Mouse (Mus musculus): Measurements from ENCODE around the gene Diras2. TPM values are rescaled to one million over a fixed set of nuclear protein-coding genes. Genes with fewer than 3 reads are reported as not detected.

Diras2 gene
- polyA plus RNA-seq, 1 experiment from 2014 or later = 0.43 TPM

DNA sequence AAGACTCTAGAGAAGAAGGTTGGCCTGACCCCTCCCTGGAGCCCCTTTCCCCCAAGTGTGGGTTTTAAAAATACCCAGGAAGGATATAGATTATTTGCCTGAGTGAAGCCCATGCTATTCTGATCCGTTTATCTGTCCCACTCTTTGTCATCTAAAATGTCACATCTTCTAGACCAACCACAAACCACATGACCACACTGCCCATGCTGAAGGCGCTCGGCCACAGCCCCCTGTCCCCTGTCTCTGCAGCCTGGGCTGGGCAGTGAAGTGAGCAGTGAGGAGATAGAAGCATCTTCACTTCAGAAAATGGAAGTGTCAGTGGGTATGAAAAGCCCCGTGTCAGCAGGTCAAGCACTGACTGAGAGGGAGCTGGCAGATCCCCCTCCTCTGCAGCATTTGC, 11.6 kb upstream of the Diras2 start:
- H3K9me3 ChIP-seq (ENCODE audit: control insufficient read depth, low read depth, low read length) = no peaks in the 10 kb centered on the region
- no peak overlapping the region for H3K27ac ChIP-seq (ENCODE audit: low read length)
- no peaks in the 10 kb centered on the region for H3K4me1 ChIP-seq (ENCODE audit: control insufficient read depth, insufficient read depth, low read length)
- 69% methylated on average over 4 of the region's 4 CpGs for WGBS
- no peak overlapping the region for H3K4me2 ChIP-seq (replicated peaks; ENCODE audit: low read depth, low read length)
- H3K36me3 ChIP-seq (ENCODE audit: control insufficient read depth, insufficient read depth, low read length) = no peaks in the 10 kb centered on the region
- no peaks in the 10 kb centered on the region for H3K27me3 ChIP-seq (ENCODE audit: control insufficient read depth, insufficient read depth, low read length)
- H3K9ac ChIP-seq (replicated peaks; ENCODE audit: low read depth, low read length) = no peak overlapping the region
- no peak overlapping the region for H3K4me3 ChIP-seq (ENCODE audit: low read depth, low read length)
- ATAC-seq (ENCODE audit: insufficient number of reproducible peaks, insufficient read depth, low FRiP score, low read depth) = no peak

DNA sequence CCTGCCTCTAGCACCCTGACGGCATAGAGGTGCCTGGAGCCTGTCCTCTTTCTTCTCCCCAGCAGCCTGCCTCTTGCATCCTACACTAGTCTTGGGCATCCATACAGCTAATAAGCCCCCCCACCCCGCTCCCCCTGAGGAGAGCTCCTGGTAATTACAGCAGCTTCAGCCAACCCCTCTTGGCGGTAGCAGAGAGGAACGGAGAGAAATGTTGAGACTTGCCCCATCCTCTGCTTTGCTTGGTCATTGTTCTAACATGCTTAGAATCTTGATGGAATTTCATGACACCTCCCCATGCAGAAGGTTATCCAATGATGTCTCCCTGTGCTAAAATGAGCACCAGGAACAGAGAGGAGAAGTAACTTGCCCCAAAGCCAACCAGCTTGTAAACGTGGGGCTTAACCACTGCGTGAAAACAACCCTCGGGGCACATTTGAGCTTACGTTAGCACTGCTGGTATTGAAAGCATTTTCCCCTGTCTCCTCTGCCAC, 11.0 kb upstream of the Diras2 start:
- 60% methylated on average over 8 of the region's 8 CpGs for WGBS
- no peak overlapping the region for H3K4me2 ChIP-seq (replicated peaks; ENCODE audit: low read depth, low read length)
- H3K27ac ChIP-seq (ENCODE audit: low read length) = no peak overlapping the region
- no peaks in the 10 kb centered on the region for H3K9me3 ChIP-seq (ENCODE audit: control insufficient read depth, low read depth, low read length)
- H3K4me3 ChIP-seq (ENCODE audit: low read depth, low read length) = no peak overlapping the region
- no peaks in the 10 kb centered on the region for H3K27me3 ChIP-seq (ENCODE audit: control insufficient read depth, insufficient read depth, low read length)
- no peak for ATAC-seq (ENCODE audit: insufficient number of reproducible peaks, insufficient read depth, low FRiP score, low read depth)
- H3K4me1 ChIP-seq (ENCODE audit: control insufficient read depth, insufficient read depth, low read length) = no peaks in the 10 kb centered on the region
- H3K36me3 ChIP-seq (ENCODE audit: control insufficient read depth, insufficient read depth, low read length) = no peaks in the 10 kb centered on the region
- H3K9ac ChIP-seq (replicated peaks; ENCODE audit: low read depth, low read length) = no peak overlapping the region

DNA sequence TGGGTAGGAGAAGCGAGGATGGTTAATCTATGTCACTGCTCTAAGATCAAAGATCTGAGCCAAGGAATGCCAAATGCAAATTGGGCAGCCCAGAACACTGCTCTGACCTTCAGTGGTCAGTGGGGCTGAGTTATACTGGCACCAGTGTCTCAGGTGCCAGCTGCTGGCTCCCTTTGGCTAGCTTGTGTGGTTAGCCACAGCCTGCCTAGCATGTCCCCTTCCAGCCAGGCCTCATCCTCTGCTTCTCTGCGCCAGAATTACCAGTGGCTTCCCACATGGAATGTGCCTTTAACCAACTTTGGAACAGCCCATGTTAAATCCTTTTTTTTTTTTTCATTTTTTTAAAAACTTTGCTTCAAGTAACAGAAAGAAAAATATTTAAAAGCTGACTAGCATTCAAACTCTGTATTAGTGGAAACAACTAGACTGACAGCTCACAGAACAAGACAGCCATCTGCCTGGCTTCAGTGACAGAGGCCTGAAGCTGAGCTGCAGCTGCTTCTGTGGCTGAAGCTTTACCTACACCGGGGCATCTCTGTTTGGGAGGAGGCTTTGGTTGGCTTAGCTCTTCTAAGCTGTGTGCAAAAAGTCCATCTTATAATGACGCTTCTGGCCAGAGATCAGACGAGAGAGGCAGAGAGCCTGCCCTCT, 10.4 kb upstream of the Diras2 start:
- 65% methylated on average over 5 of the region's 5 CpGs for WGBS
- H3K4me2 ChIP-seq (replicated peaks; ENCODE audit: low read depth, low read length) = no peak overlapping the region
- H3K27me3 ChIP-seq (ENCODE audit: control insufficient read depth, insufficient read depth, low read length) = no peaks in the 10 kb centered on the region
- no peaks in the 10 kb centered on the region for H3K9me3 ChIP-seq (ENCODE audit: control insufficient read depth, low read depth, low read length)
- ATAC-seq (ENCODE audit: insufficient number of reproducible peaks, insufficient read depth, low FRiP score, low read depth) = no peak
- no peak overlapping the region for H3K4me3 ChIP-seq (ENCODE audit: low read depth, low read length)
- H3K27ac ChIP-seq (ENCODE audit: low read length) = no peak overlapping the region
- no peak overlapping the region for H3K9ac ChIP-seq (replicated peaks; ENCODE audit: low read depth, low read length)
- H3K4me1 ChIP-seq (ENCODE audit: control insufficient read depth, insufficient read depth, low read length) = no peaks in the 10 kb centered on the region
- H3K36me3 ChIP-seq (ENCODE audit: control insufficient read depth, insufficient read depth, low read length) = no peaks in the 10 kb centered on the region

DNA sequence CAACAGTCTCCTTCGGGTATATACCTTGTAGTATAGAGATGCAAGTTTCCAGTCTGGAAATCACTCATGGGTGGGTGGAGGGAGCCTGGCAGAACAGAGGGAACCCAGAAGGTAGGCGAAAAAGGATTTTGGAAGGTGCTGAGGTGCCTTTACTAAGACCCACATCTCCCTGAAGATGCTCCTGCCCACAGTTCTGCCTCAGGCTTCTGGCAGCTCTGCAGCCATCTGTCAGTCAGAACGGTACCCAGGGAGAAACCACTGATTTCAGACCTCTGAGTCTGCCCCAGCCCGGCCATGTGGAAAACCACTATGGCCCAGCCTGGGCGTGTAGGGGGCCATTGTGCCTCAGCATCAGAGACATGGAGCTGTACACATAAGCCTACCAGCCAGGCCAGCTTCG, 8.4 kb upstream of the Diras2 start:
- H3K4me1 ChIP-seq (ENCODE audit: control insufficient read depth, insufficient read depth, low read length) = no peaks in the 10 kb centered on the region
- H3K36me3 ChIP-seq (ENCODE audit: control insufficient read depth, insufficient read depth, low read length) = no peaks in the 10 kb centered on the region
- H3K4me2 ChIP-seq (replicated peaks; ENCODE audit: low read depth, low read length) = no peak overlapping the region
- no peak for ATAC-seq (ENCODE audit: insufficient number of reproducible peaks, insufficient read depth, low FRiP score, low read depth)
- WGBS = 84% methylated on average over 6 of the region's 6 CpGs
- H3K9me3 ChIP-seq (ENCODE audit: control insufficient read depth, low read depth, low read length) = no peaks in the 10 kb centered on the region
- no peak overlapping the region for H3K4me3 ChIP-seq (ENCODE audit: low read depth, low read length)
- H3K27me3 ChIP-seq (ENCODE audit: control insufficient read depth, insufficient read depth, low read length) = no peaks in the 10 kb centered on the region
- no peak overlapping the region for H3K9ac ChIP-seq (replicated peaks; ENCODE audit: low read depth, low read length)
- H3K27ac ChIP-seq (ENCODE audit: low read length) = no peak overlapping the region

DNA sequence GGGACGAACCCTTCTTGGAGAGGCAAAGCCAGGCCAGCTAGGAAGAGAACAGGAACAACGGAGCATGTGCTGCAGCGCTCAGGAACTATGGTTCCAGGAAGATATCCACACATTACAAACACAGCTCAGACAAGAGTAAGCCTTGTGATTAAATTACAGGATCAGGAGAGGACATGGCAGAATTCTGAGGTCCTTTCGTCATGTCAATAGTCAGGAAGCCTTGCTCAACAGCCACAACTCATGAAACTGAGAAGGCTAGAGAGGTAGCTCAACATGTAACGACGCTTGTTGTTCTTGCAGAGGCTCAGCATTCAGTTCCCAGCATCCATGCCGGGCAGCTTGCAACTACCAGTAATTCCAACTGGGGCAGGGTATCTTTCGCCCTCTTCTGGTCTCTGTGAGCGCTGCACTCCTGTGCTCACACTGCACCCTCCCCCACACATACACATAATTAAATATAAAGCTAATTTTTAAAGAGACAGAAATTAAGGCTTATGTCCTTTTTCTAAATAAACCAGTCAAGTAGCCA, 7.6 kb upstream of the Diras2 start:
- H3K27ac ChIP-seq (ENCODE audit: low read length) = no peak overlapping the region
- WGBS = 90% methylated on average over 9 of the region's 9 CpGs
- H3K9me3 ChIP-seq (ENCODE audit: control insufficient read depth, low read depth, low read length) = no peaks in the 10 kb centered on the region
- H3K4me1 ChIP-seq (ENCODE audit: control insufficient read depth, insufficient read depth, low read length) = no peaks in the 10 kb centered on the region
- H3K4me2 ChIP-seq (replicated peaks; ENCODE audit: low read depth, low read length) = no peak overlapping the region
- H3K4me3 ChIP-seq (ENCODE audit: low read depth, low read length) = no peak overlapping the region
- no peaks in the 10 kb centered on the region for H3K36me3 ChIP-seq (ENCODE audit: control insufficient read depth, insufficient read depth, low read length)
- no peak overlapping the region for H3K9ac ChIP-seq (replicated peaks; ENCODE audit: low read depth, low read length)
- no peaks in the 10 kb centered on the region for H3K27me3 ChIP-seq (ENCODE audit: control insufficient read depth, insufficient read depth, low read length)
- no peak for ATAC-seq (ENCODE audit: insufficient number of reproducible peaks, insufficient read depth, low FRiP score, low read depth)

DNA sequence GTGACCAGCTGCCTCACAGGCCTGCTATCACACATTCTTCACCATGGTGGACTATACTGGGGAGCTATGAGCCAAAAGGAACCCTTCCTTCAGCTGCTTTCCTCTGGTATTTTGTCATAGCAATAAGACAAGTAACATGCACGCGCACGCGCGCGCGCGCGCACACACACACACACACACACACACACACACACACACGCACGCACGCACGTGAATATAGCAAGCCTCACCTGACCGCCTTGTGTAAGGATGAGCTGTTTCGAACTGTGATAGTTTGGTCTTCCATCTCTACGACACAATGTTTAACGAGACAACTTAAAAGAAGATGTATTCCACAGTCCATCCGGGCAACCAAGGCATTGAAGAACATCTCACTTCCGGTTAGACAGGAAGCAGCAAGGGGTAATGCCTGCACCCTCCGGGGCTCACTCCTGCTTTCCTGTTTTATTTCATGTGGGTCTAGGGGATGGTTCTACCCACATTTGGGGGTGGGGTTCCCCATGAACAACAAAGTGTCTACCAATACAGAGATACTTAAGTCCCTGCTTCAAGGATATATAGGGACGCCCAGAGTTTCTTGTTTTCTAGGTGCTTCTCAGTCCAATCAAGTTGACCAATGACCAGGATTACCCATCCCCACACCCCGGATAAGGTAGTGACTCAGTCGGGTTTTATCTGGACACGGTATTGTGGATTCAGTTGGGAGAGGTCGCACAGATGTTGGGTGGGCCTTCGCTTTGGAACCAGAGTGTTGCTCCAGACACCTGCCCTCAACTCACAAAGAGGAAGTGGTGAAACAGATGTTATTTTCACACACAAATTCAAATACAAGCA, 6.9 kb upstream of the Diras2 start:
- H3K9ac ChIP-seq (replicated peaks; ENCODE audit: low read depth, low read length) = no peak overlapping the region
- H3K36me3 ChIP-seq (ENCODE audit: control insufficient read depth, insufficient read depth, low read length) = no peaks in the 10 kb centered on the region
- H3K27me3 ChIP-seq (ENCODE audit: control insufficient read depth, insufficient read depth, low read length) = no peaks in the 10 kb centered on the region
- 94% methylated on average over 26 of the region's 26 CpGs for WGBS
- H3K27ac ChIP-seq (ENCODE audit: low read length) = no peak overlapping the region
- no peak overlapping the region for H3K4me2 ChIP-seq (replicated peaks; ENCODE audit: low read depth, low read length)
- H3K4me3 ChIP-seq (ENCODE audit: low read depth, low read length) = no peak overlapping the region
- ATAC-seq (ENCODE audit: insufficient number of reproducible peaks, insufficient read depth, low FRiP score, low read depth) = no peak
- H3K9me3 ChIP-seq (ENCODE audit: control insufficient read depth, low read depth, low read length) = no peaks in the 10 kb centered on the region
- H3K4me1 ChIP-seq (ENCODE audit: control insufficient read depth, insufficient read depth, low read length) = no peaks in the 10 kb centered on the region

DNA sequence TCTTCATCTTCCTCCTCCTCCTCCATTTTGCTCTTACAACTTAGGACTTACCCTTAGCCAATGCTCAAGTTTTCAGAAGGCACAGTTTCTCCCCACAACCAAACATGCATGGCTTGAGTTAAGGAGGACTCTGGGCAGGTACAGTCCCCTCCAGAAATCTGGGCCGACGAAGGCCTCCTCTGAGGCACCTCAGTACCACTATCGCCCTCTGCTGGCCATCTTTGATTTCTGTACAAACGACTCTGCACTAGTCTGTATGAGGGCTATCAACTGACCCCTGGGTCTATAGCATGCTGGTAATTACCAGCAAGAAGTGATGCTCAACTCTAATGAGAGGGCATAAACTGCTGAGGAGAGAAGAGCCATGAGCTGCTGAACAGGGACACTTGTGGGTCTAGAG, 4.5 kb upstream of the Diras2 start:
- Histone ChIP-seq H3K36me3 (ENCODE audit: control insufficient read depth, insufficient read depth, low read length) (no peaks in the 10 kb centered on the region), H3K4me3 (ENCODE audit: low read depth, low read length) (no peak overlapping the region), H3K27me3 (ENCODE audit: control insufficient read depth, insufficient read depth, low read length) (no peaks in the 10 kb centered on the region), H3K4me1 (ENCODE audit: control insufficient read depth, insufficient read depth, low read length) (no peaks in the 10 kb centered on the region), H3K9ac (replicated peaks; ENCODE audit: low read depth, low read length) (no peak overlapping the region), H3K27ac (ENCODE audit: low read length) (no peak overlapping the region), H3K4me2 (replicated peaks; ENCODE audit: low read depth, low read length) (no peak overlapping the region), H3K9me3 (ENCODE audit: control insufficient read depth, low read depth, low read length) (no peaks in the 10 kb centered on the region; the same call in 1 of the 2 replicates)
- ATAC-seq (ENCODE audit: insufficient number of reproducible peaks, insufficient read depth, low FRiP score, low read depth) = no peak
- WGBS = 10% methylated on average over 4 of the region's 4 CpGs

DNA sequence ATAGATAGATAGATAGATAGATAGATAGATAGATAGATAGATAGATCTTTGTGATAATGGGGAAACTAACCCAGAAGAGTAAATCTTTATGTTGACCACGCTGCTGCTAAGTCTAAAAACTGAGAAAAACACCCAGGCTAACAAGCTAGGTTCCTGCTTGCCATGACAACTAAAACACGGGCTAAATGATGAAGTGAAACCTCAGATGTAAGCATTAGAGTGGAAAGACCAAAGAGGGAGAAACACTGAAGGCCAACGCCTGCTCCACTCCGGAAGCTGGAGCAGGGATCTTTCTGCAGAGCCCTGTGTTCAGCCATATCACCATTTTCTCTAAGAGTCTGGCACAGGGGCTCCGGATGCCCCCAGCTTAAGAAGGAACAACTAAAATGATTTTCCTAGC, 2.6 kb upstream of the Diras2 start:
- H3K4me3 ChIP-seq (ENCODE audit: low read depth, low read length) = no peak overlapping the region
- H3K27me3 ChIP-seq (ENCODE audit: control insufficient read depth, insufficient read depth, low read length) = peaks cover 9% of the 10 kb centered on the region; the same call in 1 of the 2 replicates
- no peaks in the 10 kb centered on the region for H3K4me1 ChIP-seq (ENCODE audit: control insufficient read depth, insufficient read depth, low read length)
- 76% methylated on average over 5 of the region's 5 CpGs for WGBS
- no peak overlapping the region for H3K27ac ChIP-seq (ENCODE audit: low read length)
- no peaks in the 10 kb centered on the region; the same call in 1 of the 2 replicates for H3K9me3 ChIP-seq (ENCODE audit: control insufficient read depth, low read depth, low read length)
- no peak for ATAC-seq (ENCODE audit: insufficient number of reproducible peaks, insufficient read depth, low FRiP score, low read depth)
- H3K4me2 ChIP-seq (replicated peaks; ENCODE audit: low read depth, low read length) = no peak overlapping the region
- no peaks in the 10 kb centered on the region for H3K36me3 ChIP-seq (ENCODE audit: control insufficient read depth, insufficient read depth, low read length)
- H3K9ac ChIP-seq (replicated peaks; ENCODE audit: low read depth, low read length) = no peak overlapping the region

Data from stomach, embryonic 14.5 days (tissue).